Mouse (Mus musculus) midbrain, embryonic 13.5 days (tissue): ENCODE data around the gene Gcnt1. TPM values are rescaled to one million over a fixed set of nuclear protein-coding genes. Genes with fewer than 3 reads are reported as not detected.

ENCODE experiments used
- ATAC-seq: fragments of 200-750 bp; cut with Nextera tagmentation; 2 replicates; pipeline ENCODE4 v1.8.0; 2017; ENCODE audit warnings: mild to moderate bottlenecking, moderate TSS enrichment, moderate library complexity
- H3K27ac ChIP-seq: fragments of 300-500 bp; sonication (generic); 2 replicates; pipeline ENCODE4 v1.5.1; 2015; ENCODE audit warnings: inconsistent platforms, mild to moderate bottlenecking, moderate library complexity
- H3K27me3 ChIP-seq: fragments of 300-500 bp; sonication (generic); 2 replicates; pipeline ENCODE4 v1.6.1; 2015; ENCODE audit warnings: mild to moderate bottlenecking, inconsistent platforms
- H3K36me3 ChIP-seq: fragments of 300-500 bp; sonication (generic); 2 replicates; pipeline ENCODE4 v1.6.1; 2015; ENCODE audit warnings: mild to moderate bottlenecking, inconsistent platforms
- H3K4me1 ChIP-seq: fragments of 300-500 bp; sonication (generic); replicated peaks from 2 replicates; pipeline ENCODE4 v1.6.1; 2015; ENCODE audit warnings: inconsistent platforms
- H3K4me2 ChIP-seq: fragments of 300-500 bp; sonication (generic); replicated peaks from 2 replicates; pipeline ENCODE4 v1.6.1; 2015; ENCODE audit warnings: moderate library complexity, mild to moderate bottlenecking, inconsistent platforms
- H3K4me3 ChIP-seq: fragments of 300-500 bp; sonication (generic); replicated peaks from 2 replicates; pipeline ENCODE4 v1.5.1; 2015; ENCODE audit warnings: mild to moderate bottlenecking, inconsistent platforms
- H3K9ac ChIP-seq: fragments of 300-500 bp; sonication (generic); replicated peaks from 2 replicates; pipeline ENCODE4 v1.6.1; 2015; ENCODE audit warnings: mild to moderate bottlenecking, inconsistent platforms
- H3K9me3 ChIP-seq: fragments of 300-500 bp; sonication (generic); 2 replicates; pipeline ENCODE4 v1.6.1; 2016; ENCODE audit warnings: mild to moderate bottlenecking, inconsistent platforms
- WGBS: fragments of 180-500 bp; shearing (Covaris S2); methylation state at CpG from one replicate; pipeline ENCODE4 v1.1.7; 2015; 5-methylcytosine and 5-hydroxymethylcytosine counted together
- polyA plus RNA-seq: library from polyadenylated mRNA; unstranded; fragments of >200 nt; fragmentation: Nextera tagmentation; extraction: Ambion mirVana; gene quantifications from 2 replicates; pipeline ENCODE4 v1.2.1, GENCODE M21; 2015

The Gcnt1 gene
- polyA plus RNA-seq, 1 experiment from 2014 or later: 0.52 TPM

- no peak for ATAC-seq
- 94% methylated on average over 7 of the region's 7 CpGs for WGBS
- Histone ChIP-seq H3K9me3 (no peaks in the 10 kb centered on the region), H3K9ac (no peak overlapping the region), H3K4me1 (no peaks in the 10 kb centered on the region), H3K36me3 (no peaks in the 10 kb centered on the region), H3K4me2 (no peak overlapping the region), H3K4me3 (no peak overlapping the region), H3K27me3 (no peaks in the 10 kb centered on the region), H3K27ac (no peak overlapping the region)
Measured at GRCm38 (mm10) chr19:17344881-17345280, 27.8 kb downstream of the Gcnt1 start.

- Histone ChIP-seq H3K27ac (no peak overlapping the region), H3K4me1 (no peaks in the 10 kb centered on the region), H3K36me3 (no peaks in the 10 kb centered on the region), H3K9ac (no peak overlapping the region), H3K4me3 (no peak overlapping the region), H3K27me3 (no peaks in the 10 kb centered on the region), H3K9me3 (no peaks in the 10 kb centered on the region), H3K4me2 (no peak overlapping the region)
- no peak for ATAC-seq
- 98% methylated on average over 2 of the region's 2 CpGs for WGBS
Measured at GRCm38 (mm10) chr19:17339563-17339962, 33.1 kb downstream of the Gcnt1 start.

DNA sequence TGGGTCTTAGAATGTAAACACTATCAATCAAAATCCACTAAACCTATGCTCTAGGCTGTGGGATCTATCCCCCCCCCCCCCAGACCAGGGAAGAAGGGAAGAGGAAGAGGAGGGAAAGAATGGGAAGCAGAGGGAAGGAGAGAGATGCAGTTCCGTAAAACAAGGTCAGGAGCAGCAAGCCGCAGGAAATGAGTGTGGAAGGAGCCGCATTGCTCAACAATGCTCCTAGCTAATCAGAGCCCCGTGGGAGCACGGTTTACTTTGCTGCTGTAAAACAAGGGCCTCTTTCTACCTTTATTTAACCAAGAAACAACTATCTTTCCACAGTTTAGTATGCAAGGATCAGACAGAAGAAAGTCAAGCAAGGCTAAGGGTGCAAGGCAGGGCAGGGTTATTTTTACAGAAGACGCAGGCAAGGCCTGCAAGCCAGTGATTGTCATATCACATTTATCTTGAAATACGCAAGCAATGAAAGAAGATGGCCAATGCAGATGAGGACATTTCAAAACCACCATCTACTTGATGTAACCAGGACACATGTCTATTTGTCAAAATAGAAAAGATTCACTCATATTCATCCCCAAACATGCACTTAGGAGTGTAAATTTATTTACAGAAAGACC, 35.5 kb downstream of the Gcnt1 start:
- ATAC-seq: no peak
- no peak overlapping the region for H3K4me2 ChIP-seq
- H3K36me3 ChIP-seq: no peaks in the 10 kb centered on the region
- H3K27me3 ChIP-seq: no peaks in the 10 kb centered on the region
- no peak overlapping the region for H3K27ac ChIP-seq
- no peak overlapping the region for H3K4me3 ChIP-seq
- H3K9me3 ChIP-seq: no peaks in the 10 kb centered on the region
- WGBS: 81% methylated on average over 7 of the region's 7 CpGs
- H3K4me1 ChIP-seq: no peaks in the 10 kb centered on the region
- H3K9ac ChIP-seq: no peak overlapping the region

DNA sequence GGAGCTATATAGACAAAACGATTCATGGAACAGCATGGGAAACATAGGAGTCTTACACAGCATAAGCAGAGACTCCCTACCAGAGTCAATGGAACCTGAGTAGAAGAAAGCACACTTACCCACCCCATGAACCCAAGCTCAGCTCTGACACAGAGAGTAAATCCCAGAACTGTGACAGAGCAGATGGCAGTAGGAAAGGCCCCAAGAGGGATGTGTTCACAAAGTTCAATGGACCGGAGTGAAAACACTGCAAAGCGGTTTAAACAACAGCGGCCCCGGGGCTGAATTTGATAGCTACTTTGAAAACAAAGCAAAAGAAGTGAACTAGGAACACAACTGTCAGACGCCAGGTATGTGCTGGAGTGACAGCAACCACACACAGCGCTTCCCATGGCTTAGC, 36.0 kb downstream of the Gcnt1 start:
- Histone ChIP-seq H3K9me3 (no peaks in the 10 kb centered on the region), H3K9ac (no peak overlapping the region), H3K27me3 (no peaks in the 10 kb centered on the region), H3K4me1 (no peaks in the 10 kb centered on the region), H3K27ac (no peak overlapping the region), H3K36me3 (no peaks in the 10 kb centered on the region), H3K4me3 (no peak overlapping the region), H3K4me2 (no peak overlapping the region)
- 62% methylated on average over 7 of the region's 7 CpGs for WGBS
- ATAC-seq: no peak

GRCm38 (mm10) chr19:17334644-17335333, 37.9 kb downstream of the Gcnt1 start:
- Histone ChIP-seq H3K27ac (no peak overlapping the region), H3K9me3 (no peaks in the 10 kb centered on the region), H3K9ac (no peak overlapping the region), H3K4me2 (no peak overlapping the region), H3K27me3 (no peaks in the 10 kb centered on the region), H3K4me3 (no peak overlapping the region), H3K4me1 (no peaks in the 10 kb centered on the region), H3K36me3 (no peaks in the 10 kb centered on the region)
- no peak for ATAC-seq
- 90% methylated on average over 12 of the region's 12 CpGs for WGBS

GRCm38 (mm10) chr19:17333043-17333442, 39.6 kb downstream of the Gcnt1 start:
- no peak for ATAC-seq
- H3K4me1 ChIP-seq: no peaks in the 10 kb centered on the region

GRCm38 (mm10) chr19:17328916-17329315, 43.7 kb downstream of the Gcnt1 start:
- Histone ChIP-seq H3K4me2 (no peak overlapping the region), H3K9me3 (no peaks in the 10 kb centered on the region), H3K27ac (no peak overlapping the region), H3K27me3 (no peaks in the 10 kb centered on the region), H3K4me1 (no peaks in the 10 kb centered on the region), H3K9ac (no peak overlapping the region), H3K4me3 (no peak overlapping the region), H3K36me3 (no peaks in the 10 kb centered on the region)
- no peak for ATAC-seq
- 95% methylated on average over 10 of the region's 10 CpGs for WGBS

More at GRCm38 (mm10) chr19:17333043-17333442, 39.6 kb downstream of the Gcnt1 start:
- no peak overlapping the region for H3K27ac ChIP-seq
- H3K9me3 ChIP-seq: no peaks in the 10 kb centered on the region
- H3K9ac ChIP-seq: no peak overlapping the region
- no peak overlapping the region for H3K4me2 ChIP-seq
- no peak overlapping the region for H3K4me3 ChIP-seq
- H3K36me3 ChIP-seq: no peaks in the 10 kb centered on the region
- no peaks in the 10 kb centered on the region for H3K27me3 ChIP-seq
- WGBS: 78% methylated on average over 7 of the region's 7 CpGs

GRCm38 (mm10) chr19:17327881-17328404, 44.7 kb downstream of the Gcnt1 start:
- no peak for ATAC-seq
- Histone ChIP-seq H3K9me3 (no peaks in the 10 kb centered on the region), H3K36me3 (no peaks in the 10 kb centered on the region), H3K27ac (no peak overlapping the region), H3K4me3 (no peak overlapping the region), H3K4me1 (no peaks in the 10 kb centered on the region), H3K4me2 (no peak overlapping the region), H3K9ac (no peak overlapping the region), H3K27me3 (no peaks in the 10 kb centered on the region)
- 91% methylated on average over 6 of the region's 6 CpGs for WGBS

DNA sequence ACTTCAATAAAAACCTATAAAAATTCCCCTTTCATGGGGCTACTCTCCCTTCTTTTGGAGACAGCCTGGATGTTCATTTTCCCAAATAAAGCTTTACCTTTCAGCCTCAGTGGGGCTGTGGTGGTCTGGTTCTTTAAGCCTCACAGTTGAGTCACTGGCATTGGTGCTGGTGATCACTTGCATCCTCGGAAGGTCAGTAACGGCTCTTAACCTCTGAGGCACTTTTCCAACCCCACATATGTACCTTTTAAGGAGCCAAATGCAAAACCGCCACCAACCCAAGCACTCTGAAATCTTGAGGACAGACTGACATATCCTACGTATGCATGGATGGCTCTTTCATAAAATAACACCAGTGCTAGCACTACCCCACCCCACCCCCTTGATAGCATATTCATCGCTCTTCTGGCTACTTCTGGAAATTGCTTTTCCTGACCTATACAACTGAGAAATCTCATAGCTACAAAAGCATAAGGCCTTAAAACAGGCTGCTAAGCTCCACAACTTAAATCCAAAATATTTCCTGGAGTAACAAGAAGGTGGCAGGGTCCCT, 48.9 kb downstream of the Gcnt1 start:
- H3K4me3 ChIP-seq: no peak overlapping the region
- H3K9ac ChIP-seq: no peak overlapping the region
- no peaks in the 10 kb centered on the region for H3K27me3 ChIP-seq
- no peak for ATAC-seq
- H3K27ac ChIP-seq: no peak overlapping the region
- H3K4me1 ChIP-seq: no peaks in the 10 kb centered on the region
- H3K4me2 ChIP-seq: no peak overlapping the region
- WGBS: 89% methylated on average over 5 of the region's 5 CpGs
- H3K36me3 ChIP-seq: no peaks in the 10 kb centered on the region
- no peaks in the 10 kb centered on the region for H3K9me3 ChIP-seq

DNA sequence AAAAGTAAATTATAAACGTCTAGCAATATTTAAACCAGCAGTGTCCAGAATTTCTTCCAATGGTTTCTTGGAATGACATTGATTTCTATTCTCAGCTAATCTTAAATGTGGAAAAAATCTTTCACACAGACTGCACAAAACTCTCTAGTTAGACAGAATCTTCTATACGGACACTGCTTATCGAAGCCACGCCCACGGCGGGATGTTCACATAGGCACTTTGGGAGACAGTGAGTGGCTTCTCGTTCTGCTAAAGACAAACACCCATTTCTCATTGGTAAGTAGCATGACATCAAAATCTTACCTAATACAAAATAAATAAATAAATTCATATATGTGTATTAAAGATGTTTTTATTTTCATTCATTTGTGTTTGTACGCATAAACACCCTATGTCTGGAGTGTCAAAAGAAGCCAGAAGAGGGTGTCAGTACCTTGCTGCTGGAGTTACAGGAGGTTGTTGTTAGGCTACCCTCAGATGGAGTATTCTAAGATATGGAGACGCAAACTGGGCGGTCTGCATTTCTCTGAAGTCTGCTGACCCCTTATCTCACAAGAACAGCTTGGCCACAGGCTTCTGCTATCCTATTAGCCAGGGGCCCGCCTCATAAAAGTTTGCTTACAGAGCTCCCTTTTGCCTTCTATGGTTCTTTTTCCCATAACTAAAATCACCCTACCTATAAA, 49.5 kb downstream of the Gcnt1 start:
- H3K36me3 ChIP-seq: no peaks in the 10 kb centered on the region
- H3K4me2 ChIP-seq: no peak overlapping the region
- no peak overlapping the region for H3K4me3 ChIP-seq
- WGBS: 93% methylated on average over 11 of the region's 11 CpGs
- no peaks in the 10 kb centered on the region for H3K27me3 ChIP-seq
- ATAC-seq: no peak
- H3K4me1 ChIP-seq: no peaks in the 10 kb centered on the region
- H3K27ac ChIP-seq: no peak overlapping the region
- no peaks in the 10 kb centered on the region for H3K9me3 ChIP-seq
- H3K9ac ChIP-seq: no peak overlapping the region

- Histone ChIP-seq H3K4me2 (no peak overlapping the region), H3K9me3 (no peaks in the 10 kb centered on the region), H3K36me3 (no peaks in the 10 kb centered on the region), H3K4me1 (no peaks in the 10 kb centered on the region), H3K4me3 (no peak overlapping the region), H3K27ac (no peak overlapping the region), H3K9ac (no peak overlapping the region), H3K27me3 (no peaks in the 10 kb centered on the region)
- WGBS: 93% methylated on average over 4 of the region's 4 CpGs
- no peak for ATAC-seq
Measured at GRCm38 (mm10) chr19:17319770-17320169, 52.9 kb downstream of the Gcnt1 start.

DNA sequence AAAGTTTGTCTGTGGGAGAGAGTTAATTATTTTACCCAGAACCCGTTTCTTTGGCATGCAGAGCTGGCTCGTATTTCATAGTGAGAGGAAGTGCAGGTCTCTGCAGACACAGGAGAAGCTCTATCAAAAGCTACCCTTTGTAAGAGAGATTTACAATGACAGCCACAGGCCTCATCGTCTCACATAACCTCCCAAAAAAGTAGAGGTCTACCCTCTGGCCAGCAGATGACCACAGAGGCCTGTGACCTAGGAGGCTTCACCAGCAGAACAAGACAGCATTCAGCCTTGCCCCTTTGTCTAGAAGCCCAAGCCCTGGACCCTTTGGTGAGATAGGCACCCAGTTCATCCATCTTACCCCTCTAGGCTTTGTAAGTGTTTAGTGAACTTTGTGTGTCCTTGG, 53.9 kb downstream of the Gcnt1 start:
- ATAC-seq: no peak
- no peak overlapping the region for H3K27ac ChIP-seq
- no peaks in the 10 kb centered on the region for H3K27me3 ChIP-seq
- 60% methylated on average over 3 of the region's 3 CpGs for WGBS
- no peak overlapping the region for H3K4me3 ChIP-seq
- H3K36me3 ChIP-seq: no peaks in the 10 kb centered on the region
- H3K4me1 ChIP-seq: no peaks in the 10 kb centered on the region
- H3K9ac ChIP-seq: no peak overlapping the region
- H3K9me3 ChIP-seq: no peaks in the 10 kb centered on the region
- no peak overlapping the region for H3K4me2 ChIP-seq
